Mouse (Mus musculus): ENCODE measurements around the gene Selenos. TPM values are rescaled to one million over a fixed set of nuclear protein-coding genes. Genes with fewer than 3 reads are reported as not detected.

Gene Selenos
- total RNA-seq, 1 experiment from 2014 or later: 127 TPM

- ATAC-seq (replicated peaks; ENCODE audit: insufficient number of reproducible peaks, low FRiP score, low TSS enrichment, poor library complexity, severe bottlenecking): no peak
These were observed 773 bp downstream of the Selenos start for GRCm38 (mm10) chr7:66080231-66080613.

- ATAC-seq (replicated peaks; ENCODE audit: insufficient number of reproducible peaks, low FRiP score, low TSS enrichment, poor library complexity, severe bottlenecking): no peak
These were observed 4.3 kb downstream of the Selenos start for GRCm38 (mm10) chr7:66083757-66084156.

GRCm38 (mm10) chr7:66084546-66084945, 5.1 kb downstream of the Selenos start:
- no peak for ATAC-seq (replicated peaks; ENCODE audit: insufficient number of reproducible peaks, low FRiP score, low TSS enrichment, poor library complexity, severe bottlenecking)

DNA sequence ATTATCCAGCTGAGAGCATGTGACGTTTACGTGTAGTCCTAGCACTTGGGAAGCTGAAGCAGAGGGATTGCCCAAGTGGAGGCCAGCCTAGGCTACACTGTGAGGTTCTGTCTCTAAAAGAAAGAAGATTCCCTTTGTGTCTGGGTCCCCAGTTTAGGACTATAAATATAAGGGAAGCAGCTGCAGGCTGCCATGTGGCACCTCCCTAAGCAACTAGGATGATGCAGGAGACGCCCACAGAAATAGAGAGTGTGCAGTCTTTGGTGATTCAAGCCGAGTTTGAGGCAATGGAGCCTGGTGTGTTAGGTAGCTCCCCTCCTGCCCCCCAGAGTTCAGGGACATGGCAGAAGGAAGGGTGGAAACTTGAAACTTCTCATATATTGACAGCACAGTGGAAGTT, 8.2 kb downstream of the Selenos start:
- no peak for ATAC-seq (replicated peaks; ENCODE audit: insufficient number of reproducible peaks, low FRiP score, low TSS enrichment, poor library complexity, severe bottlenecking)

- ATAC-seq (replicated peaks; ENCODE audit: insufficient number of reproducible peaks, low FRiP score, low TSS enrichment, poor library complexity, severe bottlenecking): no peak
These were observed 8.6 kb downstream of the Selenos start for GRCm38 (mm10) chr7:66088077-66088476.

- no peak for ATAC-seq (replicated peaks; ENCODE audit: insufficient number of reproducible peaks, low FRiP score, low TSS enrichment, poor library complexity, severe bottlenecking)
These were observed 11.3 kb downstream of the Selenos start for GRCm38 (mm10) chr7:66090676-66091190.

DNA sequence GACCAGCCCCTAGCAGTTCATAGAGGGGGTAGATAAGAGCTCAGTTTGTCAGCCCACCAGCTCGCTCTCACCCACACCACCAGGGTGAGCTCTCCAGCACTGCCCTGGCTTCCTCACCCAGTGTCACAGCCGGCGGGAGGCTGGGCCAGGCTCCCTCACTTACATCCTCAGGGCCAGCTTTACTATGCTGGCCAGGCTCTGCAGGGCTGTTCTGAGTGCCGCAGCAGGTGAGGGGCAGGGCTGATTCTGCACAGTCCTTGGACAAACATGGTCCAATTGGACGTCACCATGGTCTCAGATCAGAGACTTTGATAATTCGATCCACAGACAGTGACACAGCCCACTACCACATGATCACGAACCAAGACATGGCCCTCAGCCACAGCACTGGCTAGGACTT, 12.1 kb downstream of the Selenos start:
- no peak for ATAC-seq (replicated peaks; ENCODE audit: insufficient number of reproducible peaks, low FRiP score, low TSS enrichment, poor library complexity, severe bottlenecking)

DNA sequence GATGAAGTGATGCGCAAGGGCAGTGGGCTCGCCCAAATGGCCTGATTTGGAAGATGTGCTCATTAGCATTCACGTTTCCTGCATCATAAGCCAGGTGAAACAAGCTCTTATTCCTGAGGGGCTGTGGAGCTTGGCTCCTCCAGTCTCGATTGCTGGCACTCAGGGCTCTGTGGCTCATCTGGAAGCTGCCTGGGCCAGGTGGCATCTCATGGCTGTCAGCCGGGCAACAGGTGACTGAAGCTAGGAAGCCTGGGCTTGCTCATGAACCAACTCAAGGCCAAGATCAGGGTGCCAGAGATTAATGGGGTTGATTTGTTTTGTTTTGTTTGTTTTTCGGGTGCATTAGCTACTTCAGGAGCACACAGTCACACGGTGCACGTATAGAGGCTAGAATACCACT, 13.2 kb downstream of the Selenos start:
- ATAC-seq (replicated peaks; ENCODE audit: insufficient number of reproducible peaks, low FRiP score, low TSS enrichment, poor library complexity, severe bottlenecking): no peak

DNA sequence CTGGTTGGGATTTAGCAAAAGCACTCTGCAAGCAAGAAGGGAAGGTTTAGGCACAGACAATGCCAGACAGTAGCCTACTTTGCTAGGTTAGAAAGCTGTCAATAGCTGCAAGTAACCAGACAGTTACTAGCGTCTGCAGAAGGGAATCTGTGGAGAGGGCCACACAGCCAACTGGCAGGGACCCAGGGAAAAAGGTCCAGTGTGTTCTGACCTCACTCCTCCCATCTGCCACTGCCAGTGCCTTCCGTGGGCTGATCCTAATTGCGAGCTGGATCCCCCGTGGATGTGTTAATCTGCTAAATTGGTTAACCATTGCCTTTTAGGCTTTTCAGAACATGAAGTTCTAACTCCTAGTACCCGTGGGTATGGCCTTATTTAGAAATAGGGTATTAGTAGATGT, 14.7 kb downstream of the Selenos start:
- ATAC-seq (replicated peaks; ENCODE audit: insufficient number of reproducible peaks, low FRiP score, low TSS enrichment, poor library complexity, severe bottlenecking): no peak

DNA sequence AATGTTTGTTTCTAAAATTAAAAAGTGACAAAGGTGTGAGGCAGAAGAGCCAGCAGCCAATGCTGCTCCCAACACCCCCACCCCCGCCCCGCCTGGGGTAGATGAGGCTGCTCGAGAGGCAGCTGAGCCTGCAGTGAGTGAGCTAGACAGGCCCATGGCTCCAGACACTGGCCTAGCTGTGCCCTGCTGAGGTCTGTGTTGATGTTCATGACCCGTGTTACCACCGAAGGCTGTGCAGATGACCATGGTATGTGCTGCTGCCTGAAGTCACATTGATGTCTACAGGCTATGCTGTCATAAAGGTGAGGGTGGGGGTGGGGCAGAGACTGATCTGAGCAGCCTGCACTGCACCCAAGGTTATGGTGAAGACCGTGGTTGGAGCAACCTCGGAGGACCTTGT, 19.4 kb downstream of the Selenos start:
- no peak for ATAC-seq (replicated peaks; ENCODE audit: insufficient number of reproducible peaks, low FRiP score, low TSS enrichment, poor library complexity, severe bottlenecking)

- no peak for ATAC-seq (replicated peaks; ENCODE audit: insufficient number of reproducible peaks, low FRiP score, low TSS enrichment, poor library complexity, severe bottlenecking)
These were observed 22.4 kb downstream of the Selenos start for GRCm38 (mm10) chr7:66101866-66102265.

GRCm38 (mm10) chr7:66104531-66104930, 25.1 kb downstream of the Selenos start:
- no peak for ATAC-seq (replicated peaks; ENCODE audit: insufficient number of reproducible peaks, low FRiP score, low TSS enrichment, poor library complexity, severe bottlenecking)

DNA sequence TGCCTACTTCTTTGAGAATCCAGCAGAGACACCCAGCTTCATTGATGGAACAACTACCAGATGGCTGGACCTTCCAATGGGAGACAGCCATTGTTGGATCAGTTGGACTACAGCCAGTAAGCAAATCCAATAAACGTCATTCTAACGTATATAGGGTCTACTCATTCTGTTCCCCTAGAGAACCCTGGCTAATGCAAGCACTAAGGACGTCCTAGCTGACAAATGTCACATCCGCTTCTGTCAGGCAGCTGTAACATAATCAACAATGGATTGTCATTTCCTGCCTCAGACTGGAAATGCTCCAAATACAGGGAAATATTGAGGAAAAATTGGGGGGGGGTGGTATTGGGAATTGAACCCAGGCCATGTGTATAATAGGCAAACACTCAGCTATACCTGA, 26.3 kb downstream of the Selenos start:
- ATAC-seq (replicated peaks; ENCODE audit: insufficient number of reproducible peaks, low FRiP score, low TSS enrichment, poor library complexity, severe bottlenecking): no peak

GRCm38 (mm10) chr7:66106581-66107056, 27.2 kb downstream of the Selenos start:
- ATAC-seq (replicated peaks; ENCODE audit: insufficient number of reproducible peaks, low FRiP score, low TSS enrichment, poor library complexity, severe bottlenecking): no peak

- ATAC-seq (replicated peaks; ENCODE audit: insufficient number of reproducible peaks, low FRiP score, low TSS enrichment, poor library complexity, severe bottlenecking): no peak
These were observed 27.8 kb downstream of the Selenos start for GRCm38 (mm10) chr7:66107206-66107605.

GRCm38 (mm10) chr7:66107930-66108329, 28.5 kb downstream of the Selenos start:
- no peak for ATAC-seq (replicated peaks; ENCODE audit: insufficient number of reproducible peaks, low FRiP score, low TSS enrichment, poor library complexity, severe bottlenecking)

- ATAC-seq (replicated peaks; ENCODE audit: insufficient number of reproducible peaks, low FRiP score, low TSS enrichment, poor library complexity, severe bottlenecking): peak; percentile 40
These were observed 29.8 kb downstream of the Selenos start, which contains the start of gene Chsy1 for GRCm38 (mm10) chr7:66108961-66109854. Gene Chsy1 (plus strand): TSS chr7:66109515.

GRCm38 (mm10) chr7:66109855-66110635, 30.6 kb downstream of the Selenos start:
- ATAC-seq (replicated peaks; ENCODE audit: insufficient number of reproducible peaks, low FRiP score, low TSS enrichment, poor library complexity, severe bottlenecking): no peak

DNA sequence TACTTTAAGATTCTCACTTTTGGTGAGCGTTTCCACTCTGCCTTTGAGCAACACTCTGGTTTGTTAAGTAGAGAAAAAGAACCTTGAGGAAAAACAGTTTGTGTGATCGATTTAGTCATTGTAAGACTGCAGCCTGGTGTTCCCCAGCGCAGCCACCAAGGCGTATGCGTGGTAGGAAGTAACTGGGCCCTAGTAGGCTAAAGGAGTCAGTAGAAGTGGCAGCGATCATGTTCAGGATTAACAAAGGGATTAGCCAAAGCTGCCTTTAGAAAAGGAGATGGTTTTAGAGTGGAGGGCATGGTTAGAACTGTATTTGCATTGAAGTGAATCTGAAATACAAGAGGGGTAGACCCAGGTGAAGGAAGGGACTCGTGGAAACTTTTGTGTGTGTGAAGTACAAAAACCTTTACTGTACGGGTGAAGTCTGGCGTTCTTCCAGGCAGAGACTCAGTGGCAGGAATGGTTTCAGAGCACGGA, 31.2 kb downstream of the Selenos start:
- no peak for ATAC-seq (replicated peaks; ENCODE audit: insufficient number of reproducible peaks, low FRiP score, low TSS enrichment, poor library complexity, severe bottlenecking)

Data from monocyte, adult 5-6 weeks (primary cell).